Mouse (Mus musculus) bone marrow, adult 2 months (tissue): Measurements from ENCODE around the gene Crkl.

Experiments used
- CTCF ChIP-seq: fragments of 200-500 bp; IDR thresholded peaks from 2 replicates; pipeline ENCODE4 v1.5.1; 2011; ENCODE audit warnings: low read length, control low read depth; ENCODE audit not compliant: control insufficient read depth, insufficient read depth
- POLR2A ChIP-seq: fragments of 200-500 bp; IDR thresholded peaks from 2 replicates; pipeline ENCODE4 v1.6.1; 2011; ENCODE audit warnings: low read depth, mild to moderate bottlenecking, control low read depth, low read length, borderline replicate concordance; ENCODE audit not compliant: control insufficient read depth

DNA sequence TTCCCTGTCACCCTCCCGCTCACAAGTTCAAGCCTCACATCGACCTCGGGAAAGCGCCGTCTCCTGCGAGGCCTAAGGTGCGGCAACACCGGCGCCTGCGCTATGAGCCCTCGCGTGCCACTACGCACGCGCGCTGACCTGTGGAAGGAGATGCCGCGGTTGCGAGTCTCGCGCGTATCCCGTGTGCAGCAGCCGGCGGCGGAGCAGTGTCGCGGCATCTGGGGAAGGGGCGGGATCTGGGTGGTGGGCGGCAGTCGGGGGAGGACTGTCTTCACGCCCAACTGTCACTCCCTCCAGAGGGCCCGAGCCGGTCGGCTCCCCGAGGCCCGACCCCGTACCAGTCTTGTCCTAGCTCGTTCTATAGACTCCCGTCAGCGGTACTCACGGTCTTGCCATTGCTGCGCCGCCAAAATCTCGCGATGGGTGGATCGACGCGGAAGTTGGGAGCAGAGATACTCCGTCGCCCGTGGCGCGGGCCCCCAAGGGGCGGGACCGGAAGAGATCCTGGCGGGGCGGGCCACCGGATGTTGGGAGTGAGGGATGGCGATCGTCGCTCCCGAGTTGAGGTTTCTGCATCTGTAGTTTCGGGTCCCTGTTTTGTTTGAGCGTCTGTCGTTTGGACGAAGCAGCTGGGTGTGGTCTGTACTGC, 79.0 kb downstream of the Crkl start, which contains the start of gene Thap7:
- TF ChIP-seq CTCF: no peak
- TF ChIP-seq POLR2A: peak; percentile 78
